Mouse (Mus musculus) spleen, adult 18-20 months (tissue): Measurements from ENCODE around the gene Nxph3.

ENCODE experiments used
- DNase-seq, 2 experiments: peaks; one replicate each; pipeline ENCODE4 v3.0.0; 2022; ENCODE audit warnings: mixed read lengths in 2 of 2

The Nxph3 gene

DNA sequence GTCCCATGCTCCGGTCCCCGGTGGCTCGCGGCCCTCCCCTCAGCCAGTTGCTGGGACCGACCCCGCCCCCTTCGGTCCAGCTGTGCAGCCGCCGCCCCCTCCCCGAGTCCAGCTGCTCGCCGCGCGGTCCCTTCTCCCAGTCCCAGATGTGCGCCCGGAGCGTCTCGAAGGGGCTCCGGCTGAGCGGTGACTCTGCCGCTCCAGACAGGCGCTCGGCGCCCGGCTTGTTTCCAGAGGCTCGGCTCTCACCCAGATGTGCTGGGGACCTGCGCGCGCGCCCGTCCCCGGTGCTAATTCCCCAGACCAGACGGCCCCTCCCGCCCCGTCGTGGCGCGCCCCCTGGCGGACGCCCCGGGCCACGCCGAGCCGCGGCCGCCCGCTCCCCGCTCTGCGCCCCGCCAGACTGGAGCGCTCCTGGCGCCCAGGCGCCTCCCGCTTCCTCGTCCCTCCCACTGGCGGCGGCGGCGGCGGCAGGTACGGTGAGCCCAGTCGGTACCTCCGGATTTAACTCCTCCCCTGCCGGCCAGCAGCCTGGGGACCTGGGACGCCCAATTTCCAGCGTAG is at the start of gene Nxph3:
Gene Nxph3, minus strand, starts transcription at position 273 of the 564 bp plus-strand sequence.
- DNase-seq = peak; percentile 27 to 58

DNA sequence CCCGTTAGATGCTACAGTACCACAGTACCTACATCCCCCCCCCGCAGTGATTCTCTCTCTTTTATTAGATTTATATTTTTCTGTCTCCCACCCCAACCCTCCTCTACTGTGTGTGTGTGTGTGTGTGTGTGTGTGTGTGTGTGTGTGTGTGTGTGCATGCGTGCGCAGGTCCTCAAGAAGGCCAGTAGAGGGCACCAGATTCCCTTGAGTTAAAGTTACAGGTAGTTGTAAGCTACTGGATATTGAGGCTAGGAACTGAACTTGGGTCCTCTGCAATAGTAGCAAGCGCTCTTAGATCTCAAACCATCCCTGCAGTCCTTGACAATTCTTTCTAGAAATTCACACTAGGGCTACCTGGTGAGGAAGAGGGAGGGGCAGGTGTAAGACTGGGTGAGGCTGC is 49.5 kb upstream of the Nxph3 start:
- no peak for DNase-seq

DNA sequence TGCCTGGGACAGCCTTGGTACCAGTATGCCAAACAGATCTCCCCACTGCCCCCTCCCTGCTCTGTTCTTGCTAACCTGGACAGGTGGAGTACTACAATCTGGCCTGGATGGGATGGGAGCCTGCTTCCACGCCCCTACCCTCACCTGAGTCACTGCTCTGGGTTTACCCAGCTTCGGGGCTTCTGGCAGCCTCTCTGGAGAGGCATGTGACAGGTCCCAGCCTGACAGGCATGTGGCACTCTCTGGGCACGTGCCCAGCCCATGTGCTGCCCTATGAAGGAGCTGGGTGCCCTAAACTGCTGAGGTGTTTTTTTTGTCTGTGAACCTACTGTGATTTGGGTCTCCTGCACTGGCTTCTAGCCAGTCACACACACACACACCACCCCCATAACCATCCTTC is 46.4 kb upstream of the Nxph3 start:
- no peak for DNase-seq

DNA sequence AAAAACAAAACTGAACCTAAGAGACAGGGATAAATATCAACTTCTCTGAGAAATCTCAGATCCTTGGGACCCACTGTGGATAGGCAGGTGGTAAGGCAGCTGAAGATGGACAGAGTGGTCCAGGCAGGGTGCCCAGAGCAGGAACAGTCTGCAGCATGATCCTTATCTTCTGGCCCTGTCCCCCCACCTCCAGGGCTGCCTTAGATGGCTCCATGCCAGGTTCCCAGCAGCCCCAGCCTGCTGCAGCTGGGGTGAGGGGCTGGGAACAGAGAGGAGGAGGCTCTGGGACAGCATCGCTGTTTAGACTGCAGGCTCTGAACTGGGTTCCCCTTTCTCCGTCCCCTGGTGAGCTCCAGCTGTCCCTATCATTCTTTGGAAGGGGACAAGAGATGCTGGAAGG is 45.4 kb upstream of the Nxph3 start:
- DNase-seq = no peak

DNA sequence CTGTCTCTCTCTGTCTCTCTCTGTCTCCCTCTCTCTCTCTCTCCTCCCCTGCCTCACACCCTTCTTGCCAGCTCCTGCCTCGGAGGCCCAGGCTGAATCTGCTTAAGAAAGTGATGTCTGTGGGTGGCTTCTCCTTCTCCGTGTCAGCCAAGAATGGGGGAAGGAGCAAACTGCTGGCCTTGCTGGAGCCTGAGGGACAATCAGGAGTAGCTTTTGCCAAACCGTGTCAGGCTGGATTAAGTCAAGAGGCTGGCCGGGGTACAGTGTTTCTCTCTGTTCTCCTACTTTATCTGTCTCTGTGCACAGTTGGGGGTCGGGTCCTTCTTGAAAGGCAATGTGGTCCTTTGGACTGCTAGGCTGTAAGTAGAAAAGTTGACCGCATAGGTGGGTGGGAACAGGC is 43.3 kb upstream of the Nxph3 start:
- DNase-seq = no peak

DNA sequence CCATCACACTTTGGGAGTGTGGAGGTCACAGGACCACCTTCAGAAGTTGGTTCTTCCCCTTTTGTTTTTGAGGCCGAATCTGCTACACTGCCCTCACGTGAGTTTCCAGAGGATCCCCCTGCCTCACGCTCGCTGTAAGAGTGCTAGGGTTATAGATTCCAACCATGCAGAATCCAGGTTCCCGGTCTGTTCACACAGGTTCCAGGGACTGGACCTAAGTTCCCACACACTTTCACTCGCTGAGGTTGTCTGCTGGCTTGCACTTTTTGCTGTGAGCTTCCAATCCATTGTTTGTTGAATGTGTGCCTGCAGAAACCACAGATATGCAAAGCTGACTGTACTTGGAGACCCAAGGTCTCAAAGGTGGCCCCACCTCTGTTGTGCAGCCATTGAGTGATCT is 42.7 kb upstream of the Nxph3 start:
- DNase-seq = no peak

DNA sequence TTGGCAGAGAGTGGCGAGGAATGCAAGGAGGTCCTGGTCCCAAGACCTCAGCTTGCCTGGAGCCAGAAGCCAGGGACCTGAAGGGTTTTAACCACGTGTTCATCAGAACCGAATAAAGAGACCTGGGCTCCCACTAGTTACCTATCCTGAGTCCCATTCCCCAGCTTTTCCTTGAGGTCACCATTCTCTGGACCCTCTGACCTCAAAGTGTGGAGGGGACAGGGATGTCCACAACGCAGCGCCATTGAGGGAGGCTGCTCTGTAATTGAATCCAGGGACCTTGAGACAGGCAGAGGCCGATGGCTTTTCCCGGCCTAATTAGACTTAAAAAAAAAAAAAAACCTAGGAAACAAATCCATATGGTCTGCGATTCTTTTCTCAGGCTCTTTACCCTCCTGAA is 40.9 kb upstream of the Nxph3 start:
- DNase-seq = no peak

DNA sequence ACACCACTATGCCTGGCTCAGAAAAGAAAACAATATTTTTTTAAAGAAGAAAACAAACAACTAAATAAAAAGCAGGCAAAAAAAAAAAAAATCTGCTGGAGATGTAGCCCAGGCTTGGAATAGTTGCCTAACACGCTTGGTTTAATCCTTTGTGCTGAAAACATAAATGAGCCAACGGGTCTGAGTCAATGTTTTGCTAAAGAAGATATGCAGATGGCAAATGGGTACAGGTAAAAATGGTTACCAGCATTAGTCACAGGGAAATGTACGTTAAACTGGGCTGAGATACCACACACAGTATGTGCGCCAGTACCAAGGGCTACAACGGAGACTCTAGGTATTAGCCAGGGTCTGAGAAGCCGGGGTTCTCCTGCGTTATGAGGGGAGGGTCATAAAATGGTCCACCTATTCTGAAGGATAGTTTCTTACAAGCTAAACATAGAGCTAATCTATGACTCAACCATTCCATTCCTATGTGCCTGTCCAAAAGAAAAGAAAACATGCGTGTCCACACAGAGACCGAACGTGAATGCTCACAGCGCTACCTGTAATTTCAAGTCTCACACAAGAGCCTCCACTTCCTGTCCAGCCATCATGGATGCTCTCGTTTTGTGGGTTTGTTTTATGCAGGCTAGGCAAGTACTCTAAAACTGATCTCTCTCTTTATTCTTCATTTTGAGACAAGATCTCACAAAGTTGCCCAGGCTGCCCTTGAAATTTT is 36.1 kb upstream of the Nxph3 start:
- DNase-seq = no peak

DNA sequence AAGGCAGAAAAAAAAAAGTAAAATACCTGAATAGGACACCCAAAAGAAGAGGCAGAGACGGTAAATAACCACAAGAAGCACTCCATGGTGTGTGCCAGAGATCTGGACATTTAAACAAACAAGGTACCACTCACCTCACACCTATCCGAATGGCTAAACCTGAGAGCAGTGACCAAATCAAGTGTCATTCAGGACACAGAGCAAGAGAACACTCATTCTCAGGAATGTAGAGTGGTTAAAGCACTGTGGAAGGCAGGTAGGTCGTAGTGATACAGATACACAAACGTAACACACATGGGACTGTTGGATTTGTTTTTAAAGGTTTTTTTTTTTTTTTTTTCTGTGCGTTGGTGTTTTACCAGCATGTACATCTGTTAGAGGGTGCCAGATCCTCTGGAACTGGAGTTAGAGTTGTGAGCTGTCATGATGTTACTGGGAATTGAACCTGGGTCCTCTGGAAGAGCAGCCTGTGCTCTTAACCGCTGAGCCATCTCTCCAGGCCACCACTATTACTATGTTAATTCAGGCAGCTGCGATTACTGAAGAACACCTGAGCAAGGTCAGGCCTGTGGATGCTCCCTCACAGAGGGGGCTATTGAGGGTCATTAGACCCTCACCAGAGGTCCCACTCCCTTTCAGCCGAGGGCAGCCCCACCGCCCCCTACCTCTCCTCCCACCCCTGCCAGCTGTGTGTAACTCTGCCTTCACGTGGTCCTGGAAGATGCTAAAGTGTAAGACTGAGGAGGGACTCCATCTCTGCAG is 31.8 kb upstream of the Nxph3 start:
- no peak for DNase-seq

DNA sequence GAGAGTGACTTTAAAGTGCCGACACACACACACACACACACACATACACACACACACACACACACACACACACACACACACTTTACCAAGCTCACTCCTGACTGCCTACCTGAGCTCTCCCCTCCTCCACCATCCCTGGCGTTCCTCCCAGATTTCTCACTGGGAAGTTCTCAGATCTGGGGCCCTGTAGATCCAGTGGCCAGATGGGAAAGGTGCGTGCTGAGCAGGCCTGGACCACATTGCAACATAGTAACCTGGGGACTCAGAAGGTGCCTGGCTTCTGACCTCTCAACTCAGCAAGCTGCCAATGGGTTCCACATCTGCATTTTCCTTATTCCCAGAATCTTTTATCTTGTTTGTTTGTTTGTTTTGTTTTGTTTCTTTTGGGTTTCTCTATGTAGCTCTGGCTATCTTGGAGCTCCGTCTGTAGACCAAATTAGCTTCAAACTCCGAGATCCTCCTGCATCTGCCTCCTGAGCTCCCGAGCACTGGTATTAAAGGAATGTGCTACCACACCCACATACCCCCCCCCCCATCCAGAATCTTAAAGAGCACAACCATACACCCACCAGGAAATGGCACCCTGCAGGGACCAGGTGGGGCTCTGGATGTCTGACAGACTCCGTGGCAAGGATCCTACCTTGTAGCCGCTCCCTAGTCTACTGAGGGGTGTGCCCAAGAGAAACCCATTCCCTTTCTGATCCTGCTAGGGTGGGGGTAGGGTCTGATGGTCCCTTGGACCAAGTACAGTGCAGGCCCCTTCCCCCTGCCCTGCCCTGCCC is 30.4 kb upstream of the Nxph3 start:
- no peak for DNase-seq

DNA sequence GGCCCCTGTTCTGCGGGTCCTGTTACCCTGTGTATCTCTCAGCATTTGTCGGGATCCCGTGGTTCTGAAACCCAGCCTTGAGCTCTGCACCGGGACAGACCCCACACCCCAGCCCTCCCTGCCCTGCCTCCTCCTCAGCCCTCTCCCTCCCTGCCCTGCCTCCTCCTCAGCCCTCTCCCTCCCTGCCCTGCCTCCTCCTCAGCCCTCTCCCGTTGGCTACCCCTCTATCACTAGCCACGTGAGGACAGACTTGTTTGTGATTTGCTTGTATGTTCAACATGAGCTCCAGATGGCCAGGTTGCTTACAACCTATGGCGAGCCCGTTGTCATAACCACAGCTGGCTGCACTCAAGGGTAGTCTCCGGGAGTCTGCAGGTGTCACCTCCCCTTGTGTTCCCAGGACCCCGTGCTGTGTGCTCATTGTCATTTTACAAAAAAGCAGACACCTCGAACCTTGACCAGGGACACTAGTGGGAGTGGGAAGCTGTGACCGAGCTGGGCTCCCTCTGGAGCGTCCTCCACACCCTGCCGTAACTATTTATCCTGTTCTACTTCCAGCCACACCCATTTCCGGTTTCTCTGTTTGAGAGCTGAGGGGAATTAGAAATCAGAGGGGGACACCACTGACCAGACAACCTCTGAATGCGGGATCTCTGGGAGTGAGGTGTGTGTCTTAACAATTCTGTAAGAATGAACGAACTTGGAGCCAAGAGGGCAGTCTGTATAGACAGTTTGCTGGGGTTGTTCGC is 26.4 kb upstream of the Nxph3 start:
- no peak for DNase-seq

DNA sequence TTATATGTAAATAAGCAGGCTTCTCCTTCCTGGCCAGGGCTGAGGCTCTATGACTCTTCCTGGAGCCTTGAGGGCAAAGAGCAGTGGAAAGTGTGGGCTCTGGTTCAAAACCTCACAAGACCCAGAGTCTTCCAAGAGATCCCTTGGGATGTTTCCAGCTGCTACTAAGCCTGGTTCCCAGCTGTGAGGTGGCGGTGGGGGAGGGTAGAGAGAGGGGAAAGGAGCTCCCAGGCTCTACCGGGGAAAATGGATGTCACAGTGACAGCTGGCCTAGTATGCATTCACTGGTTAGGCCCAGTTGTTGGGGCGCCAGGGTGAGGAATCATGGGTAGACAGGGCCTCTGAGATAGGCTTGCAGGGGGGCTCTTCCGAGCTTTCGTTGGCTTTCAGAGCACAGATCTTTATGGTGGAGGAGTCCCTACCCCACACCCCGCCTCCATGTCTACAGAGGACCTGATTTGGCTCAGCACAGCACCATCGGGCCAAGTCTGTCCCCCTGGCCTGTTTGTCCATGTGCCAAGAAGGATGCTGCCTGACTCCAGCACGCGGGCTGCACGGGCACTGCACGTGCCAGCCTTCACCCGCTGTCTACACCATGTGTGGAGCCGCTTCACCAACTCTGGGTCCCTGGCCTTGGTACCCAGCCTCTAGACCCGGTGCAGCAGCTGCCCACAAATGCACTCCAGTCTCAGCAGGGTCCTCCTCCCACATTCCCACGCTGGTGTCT is 24.2 kb upstream of the Nxph3 start:
- DNase-seq = no peak

DNA sequence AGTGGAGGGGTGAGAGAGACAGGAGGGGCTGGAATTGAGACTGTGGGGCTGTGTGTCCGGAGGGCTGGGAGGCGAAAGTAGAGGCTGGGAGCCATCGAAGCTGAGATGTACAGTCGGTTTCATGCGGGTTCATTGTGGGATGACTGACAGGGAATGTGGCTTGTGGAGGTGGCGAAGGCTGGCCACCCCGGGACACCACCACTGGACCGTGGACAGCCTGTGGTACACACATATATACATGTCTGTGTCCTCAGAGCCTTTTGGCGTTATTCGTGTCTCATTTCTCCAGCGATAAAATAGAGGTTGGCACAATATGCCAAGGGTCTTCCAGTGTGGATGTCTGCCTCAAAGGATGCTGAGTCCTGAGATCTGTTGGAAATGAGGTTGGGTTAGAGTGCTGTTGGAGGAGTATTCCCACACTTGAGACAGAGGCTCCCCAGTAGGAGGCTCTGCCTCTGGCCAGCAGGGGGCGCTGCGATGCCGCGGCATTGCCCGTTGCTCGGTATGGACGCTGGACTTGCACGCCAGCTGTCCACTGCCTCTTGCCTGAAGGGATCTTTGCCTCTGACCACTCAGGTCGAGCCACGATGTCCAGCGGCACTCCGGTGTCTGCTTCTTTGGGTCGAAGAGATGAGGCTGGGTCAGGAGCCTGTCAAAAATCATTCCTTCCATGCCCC is 19.3 kb upstream of the Nxph3 start:
- peak; percentile 50 to 78 for DNase-seq

DNA sequence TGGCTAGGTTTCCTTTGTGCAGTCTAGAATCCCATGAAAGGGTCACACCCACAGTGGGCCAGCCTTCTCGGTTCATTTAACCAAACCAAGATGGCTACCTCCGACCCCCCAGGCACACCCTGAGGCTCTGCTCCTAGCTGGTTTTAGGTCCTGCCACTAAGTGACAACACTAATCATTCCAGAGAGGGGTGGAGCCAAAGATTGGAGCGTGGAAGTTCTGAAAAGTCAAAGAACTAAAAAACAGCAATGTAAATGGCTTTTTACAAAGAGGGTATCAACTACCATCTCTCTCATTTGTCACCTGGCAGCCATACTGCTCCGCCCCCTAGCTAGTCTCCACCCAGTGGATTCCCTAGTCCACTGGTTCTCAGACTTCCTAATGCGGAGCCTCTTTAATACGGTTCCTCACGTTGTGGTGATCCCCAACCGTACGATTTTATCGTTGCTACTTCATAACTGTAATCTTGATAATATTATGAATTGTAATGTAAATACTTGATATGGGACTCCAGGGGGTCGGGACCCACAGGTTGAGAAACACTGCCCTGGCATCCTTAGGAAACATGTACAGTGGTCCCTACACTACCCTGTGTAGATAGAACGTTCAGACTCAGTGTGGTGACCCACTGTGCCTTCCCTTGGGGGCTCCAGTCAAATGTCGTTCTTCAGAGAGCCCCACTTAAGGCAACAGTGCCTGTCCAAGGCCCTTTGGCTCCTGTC is 18.1 kb upstream of the Nxph3 start:
- no peak for DNase-seq

DNA sequence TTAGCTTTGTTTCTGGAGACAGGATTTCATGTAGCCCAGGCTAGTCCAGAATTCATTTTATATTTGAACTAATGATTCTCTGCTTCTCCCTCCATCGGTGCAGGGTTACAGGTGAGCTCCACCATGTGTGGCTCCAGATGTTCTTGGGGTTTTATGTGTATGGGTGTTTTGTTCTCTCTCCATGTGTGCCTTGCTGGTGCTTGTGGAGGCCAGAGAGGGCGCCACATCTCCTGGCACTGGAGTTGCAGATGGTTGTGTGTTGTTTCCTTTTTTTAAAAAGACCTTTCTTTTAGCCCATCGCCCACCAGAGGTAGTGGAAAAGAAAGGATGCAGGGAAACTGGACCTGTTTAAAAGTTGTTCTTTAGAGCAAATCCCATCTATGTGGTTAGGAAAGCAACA is 13.9 kb upstream of the Nxph3 start:
- no peak for DNase-seq

DNA sequence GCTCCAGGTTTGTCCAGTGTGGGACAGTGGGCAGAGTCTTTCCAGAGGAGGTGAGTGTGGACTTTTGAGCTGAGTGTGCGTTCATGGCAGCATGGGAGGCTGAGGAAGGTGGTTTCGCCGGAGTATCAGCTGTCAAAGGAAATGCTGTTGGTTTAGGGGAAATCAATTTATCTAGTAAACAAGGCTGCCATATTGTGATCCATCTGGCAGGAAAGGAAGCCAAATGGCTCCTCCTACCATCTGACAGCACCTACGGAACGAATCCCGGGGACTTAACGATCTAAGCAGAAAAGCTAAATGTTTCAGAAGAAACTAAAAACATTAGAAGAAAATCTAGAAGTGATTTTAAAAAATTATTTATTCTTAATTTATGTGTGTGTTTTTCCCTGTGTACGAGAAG is 12.9 kb upstream of the Nxph3 start:
- no peak for DNase-seq

DNA sequence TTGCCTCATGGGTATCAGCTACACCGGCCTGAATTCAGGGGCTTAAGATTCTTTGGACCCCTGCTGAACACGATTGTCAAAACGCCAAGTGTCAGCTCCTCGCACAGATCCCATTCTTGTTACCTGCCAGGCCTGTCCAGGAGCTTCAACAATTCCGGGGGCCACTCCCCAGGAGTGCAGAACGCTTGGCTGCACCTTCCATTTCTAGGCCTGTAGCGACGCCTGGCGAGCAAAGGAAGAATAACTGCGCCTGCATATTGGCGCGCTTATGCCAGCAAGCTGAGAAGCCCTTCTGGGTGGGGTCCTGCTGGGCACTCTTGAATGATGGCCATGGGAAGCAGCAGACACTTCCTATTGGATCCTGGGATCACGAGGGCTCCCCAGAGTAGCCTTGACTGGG is 7.2 kb upstream of the Nxph3 start:
- DNase-seq = peak; percentile 30 to 60

DNA sequence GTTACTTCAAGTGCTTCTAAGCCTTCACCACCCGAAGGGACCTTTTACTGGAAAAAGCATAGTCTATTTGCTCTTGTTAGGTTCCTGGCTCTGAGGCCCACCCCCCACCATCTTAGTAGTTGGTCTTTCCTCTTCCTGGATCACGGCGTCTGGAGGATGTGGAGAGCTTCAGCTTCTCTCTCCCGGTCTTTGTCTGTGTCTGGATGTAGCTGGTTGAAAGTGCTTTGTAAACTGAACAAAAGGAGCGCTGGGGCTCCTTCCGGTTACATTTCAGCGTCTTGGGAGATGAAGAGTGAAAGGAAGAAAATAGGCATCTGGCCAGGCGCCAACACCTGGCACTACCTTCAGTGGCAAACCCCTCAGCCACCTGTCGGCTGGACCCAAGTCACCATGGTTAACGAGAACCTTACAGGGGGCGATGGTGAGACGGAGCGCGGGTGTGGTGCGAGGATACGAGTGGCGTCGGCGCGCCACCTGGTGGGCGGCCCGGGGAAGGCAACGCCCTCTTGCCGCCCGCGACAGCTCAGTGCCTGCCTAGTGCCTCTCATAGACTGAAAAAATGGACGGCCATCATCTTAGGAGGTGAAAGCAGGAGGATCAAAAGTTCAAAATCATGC is 6.2 kb upstream of the Nxph3 start:
- peak; percentile 71 to 89 for DNase-seq

DNA sequence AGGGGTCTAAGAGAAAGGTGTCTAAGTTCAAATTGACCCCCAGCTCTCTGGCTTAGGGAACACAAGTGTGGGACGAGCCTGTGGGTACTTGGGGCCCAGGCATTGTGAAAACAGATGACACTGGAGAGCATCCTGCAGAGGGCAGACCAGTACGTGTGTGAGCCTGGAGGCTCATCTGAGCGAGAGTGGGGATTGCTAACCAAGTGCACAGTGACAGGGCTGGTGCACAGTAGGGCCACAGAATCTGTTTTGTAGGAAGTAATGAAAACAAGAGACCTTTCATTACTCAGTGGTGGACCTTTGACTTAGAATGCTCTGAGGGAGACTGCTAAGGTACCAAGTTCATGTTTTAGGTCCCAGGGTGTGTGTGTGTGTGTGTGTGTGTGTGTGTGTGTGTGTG is 5.6 kb upstream of the Nxph3 start:
- DNase-seq = no peak

DNA sequence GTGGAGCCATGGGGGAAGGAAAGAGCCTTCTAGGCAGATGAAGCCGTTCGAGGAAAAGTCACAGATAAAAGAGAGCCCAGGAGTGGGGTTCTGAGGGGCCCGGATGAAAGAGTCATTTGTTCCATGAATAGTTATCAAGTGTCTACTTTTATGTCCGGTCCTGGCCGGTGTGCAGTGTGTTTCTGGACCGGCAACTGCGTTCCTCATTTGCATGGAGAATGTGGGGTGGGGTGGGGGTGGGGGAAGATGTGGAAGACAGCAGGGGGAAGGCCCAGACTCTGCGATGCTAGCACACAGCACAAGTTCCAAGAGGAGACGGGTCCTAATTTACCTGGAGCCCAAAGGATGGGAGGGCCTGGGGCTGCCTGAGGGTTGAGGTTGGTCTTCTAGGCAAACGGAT is 4.9 kb upstream of the Nxph3 start:
- no peak for DNase-seq
